Mouse (Mus musculus): ENCODE measurements around the gene Ttc14. TPM values are rescaled to one million over a fixed set of nuclear protein-coding genes. Genes with fewer than 3 reads are reported as not detected.
A peak's percentile ranks its signal among the peaks of the same experiment; 100 is the strongest.

Gene Ttc14
- polyA plus RNA-seq, 1 experiment from 2014 or later = 68.3 TPM

GRCm38 (mm10) chr3:33843801-33844632 is 44.4 kb downstream of the Ttc14 start, which contains the start of gene Ccdc39:
Ccdc39 (minus strand) TSS chr3:33844310.
- peak within 1 kb of the TSS; percentile 87 for H3K4me2 ChIP-seq (ENCODE audit: low read depth)
- DNase-seq (ENCODE audit: low spot score) (peak; percentile 83), ATAC-seq (ENCODE audit: insufficient read depth, low FRiP score, low TSS enrichment) (peak; percentile 86)
- no peak within 1 kb of the TSS; the same call in 1 of the 2 replicates for H3K27ac ChIP-seq (ENCODE audit: low read depth, low read length)
- H3K9me3 ChIP-seq (ENCODE audit: control insufficient read depth, low read length) = no peaks in the 10 kb centered on the region
- H3K4me1 ChIP-seq (ENCODE audit: control insufficient read depth, insufficient read depth, low read length) = no peaks in the 10 kb centered on the region
- no peaks in the 10 kb centered on the region for H3K36me3 ChIP-seq (ENCODE audit: control insufficient read depth, insufficient read depth, low read length)
- peak within 1 kb of the TSS; percentile 40 for H3K4me3 ChIP-seq (ENCODE audit: low read depth, low read length)
- peak within 1 kb of the TSS; percentile 77 for H3K9ac ChIP-seq (ENCODE audit: low read length)
- H3K27me3 ChIP-seq (ENCODE audit: control insufficient read depth, insufficient read depth, low read length) = no peaks in the 10 kb centered on the region
- 7% methylated on average over 26 of the region's 26 CpGs for WGBS

DNA sequence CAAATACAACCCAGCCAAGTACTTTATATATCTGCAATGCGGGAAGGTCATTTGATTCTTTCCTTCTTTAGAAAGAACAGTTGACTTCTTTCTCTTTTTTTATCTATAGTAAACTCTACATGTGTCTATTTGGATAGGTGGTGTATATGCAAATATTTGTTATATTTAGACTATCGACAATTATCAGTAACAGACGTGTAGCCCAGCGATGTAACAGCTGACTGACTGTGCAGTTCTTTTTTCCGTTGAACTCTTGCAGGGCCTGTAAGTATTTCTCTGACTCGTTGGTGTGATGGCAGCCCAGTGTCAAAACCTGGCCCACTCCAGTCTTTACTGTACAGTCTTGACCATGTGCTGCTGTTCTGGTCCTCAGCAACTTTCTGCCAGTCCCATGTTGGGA is 47.0 kb downstream of the Ttc14 start:
- H3K27me3 ChIP-seq (ENCODE audit: control insufficient read depth, insufficient read depth, low read length) = no peaks in the 10 kb centered on the region
- no peaks in the 10 kb centered on the region for H3K4me1 ChIP-seq (ENCODE audit: control insufficient read depth, insufficient read depth, low read length)
- DNase-seq (ENCODE audit: low spot score) (no peak), ATAC-seq (ENCODE audit: insufficient read depth, low FRiP score, low TSS enrichment) (no peak)
- no peak overlapping the region for H3K4me2 ChIP-seq (ENCODE audit: low read depth)
- H3K9me3 ChIP-seq (ENCODE audit: control insufficient read depth, low read length) = no peaks in the 10 kb centered on the region
- H3K9ac ChIP-seq (ENCODE audit: low read length) = no peak overlapping the region
- no peak overlapping the region for H3K27ac ChIP-seq (ENCODE audit: low read depth, low read length)
- no peak overlapping the region for H3K4me3 ChIP-seq (ENCODE audit: low read depth, low read length)
- H3K36me3 ChIP-seq (ENCODE audit: control insufficient read depth, insufficient read depth, low read length) = no peaks in the 10 kb centered on the region
- WGBS = 85% methylated on average over 6 of the region's 6 CpGs

- WGBS = 90% methylated on average over 4 of the region's 4 CpGs
- ATAC-seq (ENCODE audit: insufficient read depth, low FRiP score, low TSS enrichment) = no peak
- H3K4me2 ChIP-seq (ENCODE audit: low read depth) = no peak overlapping the region
- H3K9ac ChIP-seq (ENCODE audit: low read length) = no peak overlapping the region
- no peak overlapping the region for H3K4me3 ChIP-seq (ENCODE audit: low read depth, low read length)
- no peaks in the 10 kb centered on the region for H3K36me3 ChIP-seq (ENCODE audit: control insufficient read depth, insufficient read depth, low read length)
- no peaks in the 10 kb centered on the region for H3K9me3 ChIP-seq (ENCODE audit: control insufficient read depth, low read length)
- no peak for DNase-seq (ENCODE audit: low spot score)
- H3K4me1 ChIP-seq (ENCODE audit: control insufficient read depth, insufficient read depth, low read length) = no peaks in the 10 kb centered on the region
- no peaks in the 10 kb centered on the region for H3K27me3 ChIP-seq (ENCODE audit: control insufficient read depth, insufficient read depth, low read length)
- H3K27ac ChIP-seq (ENCODE audit: low read depth, low read length) = no peak overlapping the region
These were observed 51.2 kb downstream of the Ttc14 start for GRCm38 (mm10) chr3:33850856-33851255.

DNA sequence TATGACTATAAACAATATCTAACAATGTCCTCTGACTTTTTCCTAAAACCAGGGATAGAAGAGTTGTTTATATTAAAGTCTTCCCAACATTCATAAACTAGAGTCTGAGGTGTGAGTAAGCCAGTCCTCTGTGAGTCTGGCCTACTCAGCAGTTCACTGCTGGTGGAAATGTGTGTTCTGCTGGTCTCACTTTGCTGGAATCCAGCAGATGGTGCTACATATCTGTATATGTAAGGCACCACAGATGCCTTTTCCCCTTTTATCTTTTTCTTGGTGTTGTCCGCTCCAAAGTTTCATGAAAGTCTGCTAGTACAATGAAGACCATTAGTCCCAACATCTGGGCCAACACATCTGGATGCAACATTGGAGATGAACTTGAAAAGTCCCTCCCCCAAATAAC is 53.4 kb downstream of the Ttc14 start:
- no peaks in the 10 kb centered on the region for H3K9me3 ChIP-seq (ENCODE audit: control insufficient read depth, low read length)
- WGBS = 73% methylated on average over 1 of the region's 1 CpGs

GRCm38 (mm10) chr3:33858939-33859338 is 59.3 kb downstream of the Ttc14 start:
- no peak overlapping the region for H3K27ac ChIP-seq (ENCODE audit: low read depth, low read length)
- no peak overlapping the region for H3K4me2 ChIP-seq (ENCODE audit: low read depth)
- H3K4me3 ChIP-seq (ENCODE audit: low read depth, low read length) = no peak overlapping the region
- 86% methylated on average over 3 of the region's 3 CpGs for WGBS
- H3K27me3 ChIP-seq (ENCODE audit: control insufficient read depth, insufficient read depth, low read length) = no peaks in the 10 kb centered on the region
- no peak overlapping the region for H3K9ac ChIP-seq (ENCODE audit: low read length)
- no peak for DNase-seq (ENCODE audit: low spot score)
- H3K9me3 ChIP-seq (ENCODE audit: control insufficient read depth, low read length) = no peaks in the 10 kb centered on the region
- no peaks in the 10 kb centered on the region for H3K36me3 ChIP-seq (ENCODE audit: control insufficient read depth, insufficient read depth, low read length)
- H3K4me1 ChIP-seq (ENCODE audit: control insufficient read depth, insufficient read depth, low read length) = no peaks in the 10 kb centered on the region
- ATAC-seq (ENCODE audit: insufficient read depth, low FRiP score, low TSS enrichment) = no peak

More for the DNA sequence above, 53.4 kb downstream of the Ttc14 start:
- H3K4me3 ChIP-seq (ENCODE audit: low read depth, low read length) = no peak overlapping the region
- H3K4me1 ChIP-seq (ENCODE audit: control insufficient read depth, insufficient read depth, low read length) = no peaks in the 10 kb centered on the region
- H3K9ac ChIP-seq (ENCODE audit: low read length) = no peak overlapping the region
- H3K27me3 ChIP-seq (ENCODE audit: control insufficient read depth, insufficient read depth, low read length) = no peaks in the 10 kb centered on the region
- ATAC-seq (ENCODE audit: insufficient read depth, low FRiP score, low TSS enrichment) = no peak
- no peak overlapping the region for H3K27ac ChIP-seq (ENCODE audit: low read depth, low read length)
- no peak overlapping the region for H3K4me2 ChIP-seq (ENCODE audit: low read depth)
- H3K36me3 ChIP-seq (ENCODE audit: control insufficient read depth, insufficient read depth, low read length) = no peaks in the 10 kb centered on the region
- DNase-seq (ENCODE audit: low spot score) = no peak

DNA sequence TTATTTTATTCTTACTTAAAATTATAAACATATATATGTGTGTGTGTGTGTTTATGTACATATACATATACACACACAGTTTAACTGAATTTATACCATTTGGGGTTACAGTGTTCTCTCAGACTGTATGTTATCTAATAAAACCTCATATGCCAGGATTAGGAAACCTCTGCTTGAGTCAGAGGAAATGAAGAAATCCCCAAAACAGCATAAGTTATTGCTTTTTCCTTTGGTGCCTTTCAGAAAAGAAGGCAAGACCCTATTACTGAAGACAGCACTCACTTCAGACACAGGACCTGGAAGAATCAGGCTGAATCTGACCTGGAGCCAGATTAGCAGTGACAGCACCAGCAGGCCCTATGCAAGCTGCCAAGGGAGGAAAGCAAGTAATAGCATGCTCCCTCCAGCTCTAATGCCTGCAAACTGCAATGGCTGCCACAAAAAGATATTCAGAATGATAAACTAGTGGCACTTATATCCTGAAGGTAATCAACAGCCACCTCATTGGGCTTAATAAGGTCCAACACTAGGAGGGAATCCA is 64.4 kb downstream of the Ttc14 start:
- DNase-seq (ENCODE audit: low spot score) (no peak), ATAC-seq (ENCODE audit: insufficient read depth, low FRiP score, low TSS enrichment) (no peak)
- H3K4me1 ChIP-seq (ENCODE audit: control insufficient read depth, insufficient read depth, low read length) = no peaks in the 10 kb centered on the region
- no peaks in the 10 kb centered on the region for H3K27me3 ChIP-seq (ENCODE audit: control insufficient read depth, insufficient read depth, low read length)
- H3K9me3 ChIP-seq (ENCODE audit: control insufficient read depth, low read length) = no peaks in the 10 kb centered on the region
- H3K4me2 ChIP-seq (ENCODE audit: low read depth) = no peak overlapping the region
- H3K4me3 ChIP-seq (ENCODE audit: low read depth, low read length) = no peak overlapping the region
- no peak overlapping the region for H3K9ac ChIP-seq (ENCODE audit: low read length)
- H3K36me3 ChIP-seq (ENCODE audit: control insufficient read depth, insufficient read depth, low read length) = no peaks in the 10 kb centered on the region
- no peak overlapping the region for H3K27ac ChIP-seq (ENCODE audit: low read depth, low read length)

Other genes starting within 250 kb of the Ttc14 start
- gene Ccdc39, start 44.5 kb downstream of the Ttc14 start, polyA plus RNA-seq (2014; fragmentation: Nextera tagmentation; extraction: Ambion mirVana) = 7.4 and 7.6 TPM in 2 replicates
- gene Fxr1, start 220.1 kb downstream of the Ttc14 start, polyA plus RNA-seq (2014; fragmentation: Nextera tagmentation; extraction: Ambion mirVana) = 81.1 and 81.2 TPM in 2 replicates

Data from neural tube, embryonic 11.5 days (tissue).